Mouse (Mus musculus) G1E-ER4 (cell line): ENCODE measurements at regions not wholly inside any gene's neighbourhood (a gene's known extent, or its start where the extent isn't known, plus 50 kb on each side); places are given as distances from the start of the nearest gene placed in this dataset.

Experiments used
- GATA1 ChIP-seq: IDR thresholded peaks from one replicate; pipeline ENCODE4 v1.8.0; 2012; ENCODE audit warnings: low read length, inconsistent platforms

DNA sequence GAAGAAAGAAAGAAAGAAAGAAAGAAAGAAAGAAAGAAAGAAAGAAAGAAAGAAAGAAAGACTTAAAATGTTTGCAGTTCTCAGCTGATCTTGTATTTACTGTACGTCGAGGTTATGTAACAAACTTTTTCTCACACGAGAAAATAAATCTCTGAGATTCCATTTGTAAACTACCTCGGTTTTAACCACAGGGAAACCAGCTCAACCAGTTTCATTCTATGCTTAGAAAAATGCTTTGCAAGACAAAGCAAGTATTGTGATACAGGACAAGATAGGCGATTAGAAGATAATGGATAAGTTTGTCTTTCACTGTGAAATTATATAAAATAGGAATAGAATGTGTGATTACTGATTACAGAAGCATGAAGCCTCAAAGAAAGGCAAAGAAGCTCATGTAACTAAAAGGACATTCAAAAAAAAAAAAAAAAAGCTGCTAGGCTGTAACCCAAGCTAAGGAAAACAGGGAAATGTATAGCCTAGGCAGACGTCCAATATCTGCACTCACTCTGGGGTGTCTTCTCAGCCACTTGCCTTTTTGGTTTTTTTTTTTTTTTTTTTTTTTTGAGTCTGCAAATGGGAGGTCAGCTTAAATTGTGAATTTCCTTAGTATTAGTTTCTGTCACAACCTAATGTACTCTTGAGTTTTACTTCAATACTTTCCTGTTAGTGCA is 368.3 kb downstream of the Efnb2 start:
- TF ChIP-seq GATA1, result no peak

DNA sequence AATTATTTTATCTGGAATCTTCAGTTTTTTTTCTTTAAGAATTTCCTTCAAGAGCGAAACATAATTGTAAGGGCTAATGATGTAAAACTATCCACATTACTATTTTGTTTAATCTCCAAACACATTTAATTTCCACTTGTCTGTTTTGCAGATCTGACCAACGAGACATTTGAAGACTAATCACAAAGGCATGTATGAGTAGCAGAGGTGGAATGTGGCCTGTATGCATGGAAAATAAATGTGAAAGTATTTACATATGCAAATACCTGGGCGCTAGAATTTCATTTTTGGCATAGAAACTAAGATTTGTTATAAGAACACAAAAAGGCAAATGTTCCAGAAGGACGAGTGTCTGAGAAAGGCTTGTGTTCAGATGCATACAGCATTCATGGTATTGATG is 375.2 kb downstream of the Efnb2 start:
- no peak for TF ChIP-seq GATA1

GRCm38 (mm10) chr8:8274987-8275386 is 386.1 kb downstream of the Efnb2 start:
- TF ChIP-seq GATA1, result no peak

GRCm38 (mm10) chr8:8274211-8274641 is 386.8 kb downstream of the Efnb2 start:
- no peak for TF ChIP-seq GATA1

GRCm38 (mm10) chr8:8258855-8259254 is 402.2 kb downstream of the Efnb2 start:
- TF ChIP-seq GATA1, result no peak

DNA sequence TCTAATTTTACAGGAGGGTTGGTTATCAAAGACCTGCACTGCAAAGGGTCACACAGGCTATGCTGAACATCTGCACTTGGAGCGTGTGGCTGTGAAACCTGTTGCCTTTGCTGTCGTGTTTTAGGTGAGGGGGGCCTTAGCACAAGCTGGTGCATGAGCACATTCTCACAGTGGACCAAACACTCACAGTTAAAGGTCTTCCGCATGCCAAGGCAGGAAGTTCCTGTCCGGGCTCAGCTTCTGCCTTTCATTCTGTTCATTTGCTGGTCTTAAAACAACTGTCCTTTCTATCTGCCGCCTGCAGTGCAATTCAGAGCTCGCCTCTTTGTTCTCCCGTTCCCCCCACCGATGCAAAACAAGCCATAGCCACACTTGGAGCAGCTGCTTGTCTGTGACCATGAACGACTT is 402.8 kb downstream of the Efnb2 start:
- TF ChIP-seq GATA1, result no peak

- TF ChIP-seq GATA1, result no peak
These were observed 404.7 kb downstream of the Efnb2 start for GRCm38 (mm10) chr8:8256327-8256726.

GRCm38 (mm10) chr8:8254446-8254845 is 406.6 kb downstream of the Efnb2 start:
- TF ChIP-seq GATA1, result no peak

GRCm38 (mm10) chr8:8244599-8244998 is 416.4 kb downstream of the Efnb2 start:
- TF ChIP-seq GATA1, result no peak

- TF ChIP-seq GATA1, result no peak
These were observed 419.1 kb downstream of the Efnb2 start for GRCm38 (mm10) chr8:8241755-8242501.

GRCm38 (mm10) chr8:8241051-8241688 is 419.9 kb downstream of the Efnb2 start:
- no peak for TF ChIP-seq GATA1

DNA sequence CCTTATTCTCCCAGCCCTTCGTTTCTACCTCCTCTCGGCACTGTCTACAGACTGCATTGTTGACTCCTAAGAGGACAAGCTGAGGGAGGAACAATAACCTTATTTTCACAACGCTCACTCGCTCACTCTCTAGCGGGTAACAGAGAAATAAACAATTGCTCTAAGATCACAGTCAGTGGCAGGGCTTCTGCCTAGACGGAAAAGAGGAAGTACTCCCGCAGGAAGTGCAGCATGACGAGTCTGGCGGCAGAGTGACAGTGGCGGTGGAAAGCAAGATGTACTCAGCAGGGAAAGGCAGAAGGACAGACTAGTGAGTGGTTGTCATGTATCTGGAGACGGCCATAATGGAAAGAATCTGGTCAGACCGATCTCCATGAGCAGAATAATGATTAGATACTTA is 421.6 kb downstream of the Efnb2 start:
- no peak for TF ChIP-seq GATA1

GRCm38 (mm10) chr8:8238051-8238450 is 423.0 kb downstream of the Efnb2 start:
- no peak for TF ChIP-seq GATA1

DNA sequence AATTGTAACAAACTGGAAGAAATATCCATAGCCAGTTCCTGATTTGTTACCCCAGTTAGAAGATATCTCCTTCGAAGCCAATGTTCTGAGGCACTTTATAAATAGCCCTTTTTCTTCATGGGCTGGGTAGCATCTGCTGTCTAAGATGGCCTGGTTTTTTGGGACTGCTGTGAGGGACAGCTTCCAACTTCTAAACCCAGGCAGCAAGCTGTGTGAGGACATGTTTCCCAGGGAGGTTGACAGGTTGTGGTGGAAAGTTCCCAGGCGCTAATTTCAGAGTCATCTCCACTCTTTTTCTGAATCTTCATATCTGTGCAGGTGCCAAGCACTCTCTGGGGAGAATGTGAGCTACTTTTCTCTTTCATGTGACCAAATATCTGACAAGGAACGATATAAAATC is 427.4 kb downstream of the Efnb2 start:
- TF ChIP-seq GATA1, result no peak

DNA sequence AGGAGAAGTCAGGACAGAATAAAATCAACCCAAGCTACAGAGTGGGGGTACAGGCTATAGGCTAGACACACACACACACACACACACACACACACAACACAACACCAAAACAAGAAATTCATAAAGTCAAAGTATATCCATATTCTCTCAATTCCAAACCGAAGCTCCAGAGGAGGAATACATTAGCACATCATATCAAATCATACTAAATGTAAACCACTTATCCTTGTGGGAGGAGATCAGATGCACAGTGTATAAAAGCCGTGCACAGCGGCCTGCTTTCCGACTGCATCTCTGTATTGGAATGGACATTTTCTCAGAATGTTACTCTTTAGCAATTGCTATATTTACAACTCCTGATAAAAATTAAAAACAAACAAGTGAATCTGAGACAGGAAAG is 427.9 kb downstream of the Efnb2 start:
- TF ChIP-seq GATA1, result no peak

DNA sequence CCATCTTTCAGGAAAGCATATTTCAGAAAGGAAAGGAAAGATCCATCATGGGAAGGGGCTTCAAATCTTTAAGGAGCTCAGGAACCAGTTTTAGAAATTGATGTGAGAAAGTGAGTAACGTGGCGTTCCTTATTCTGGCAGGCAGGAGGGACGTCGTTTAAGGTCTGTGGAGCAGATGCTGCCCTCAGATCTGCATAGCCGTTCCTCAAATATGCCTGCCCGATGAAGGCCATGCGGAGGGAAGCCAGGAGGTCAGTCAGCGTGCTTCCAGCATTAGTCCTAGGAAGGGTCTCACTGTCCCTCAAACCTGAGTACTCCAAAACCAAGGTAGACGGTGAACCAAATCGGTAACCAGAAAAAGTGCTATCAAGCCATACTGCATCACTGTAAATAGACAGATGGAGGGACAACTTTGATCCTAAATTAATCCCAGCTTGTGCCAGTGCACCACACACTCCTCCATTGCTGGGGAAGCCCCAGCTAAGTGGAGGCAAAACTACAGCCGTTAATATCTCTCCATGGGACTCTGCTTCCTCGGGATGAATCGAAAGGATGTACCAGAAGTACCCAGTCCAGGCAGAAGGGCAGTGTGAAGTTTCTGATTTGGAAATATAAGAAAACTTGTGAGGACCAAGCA is 428.9 kb downstream of the Efnb2 start:
- TF ChIP-seq GATA1, result no peak
